Mouse (Mus musculus) cerebellum, adult 2 months (tissue): ENCODE results near the gene Fcrla.

Experiments
- CTCF ChIP-seq: fragments of 200-500 bp; IDR thresholded peaks from 2 replicates; pipeline ENCODE4 v1.5.1; 2011; ENCODE audit warnings: low read depth, mild to moderate bottlenecking, control low read depth, low read length, moderate library complexity, borderline replicate concordance; ENCODE audit not compliant: insufficient read depth
- POLR2A ChIP-seq: fragments of 200-500 bp; IDR thresholded peaks from 2 replicates; pipeline ENCODE4 v1.6.1; 2011; ENCODE audit warnings: low read length, control low read depth, borderline replicate concordance; ENCODE audit not compliant: insufficient read depth

- TF ChIP-seq CTCF (no peak), POLR2A (no peak)
Observed at GRCm38 (mm10) chr1:170892279-170892678, 35.1 kb downstream of the Fcrla start.
